Mouse (Mus musculus): ENCODE data around the gene Lce1l. TPM values are rescaled to one million over a fixed set of nuclear protein-coding genes. Genes with fewer than 3 reads are reported as not detected.
"Not testable (repeated sequence)": the region's sequence is repeated elsewhere in the genome, so short reads cannot be mapped to it uniquely, and the experiment has no call there.

Gene Lce1l
- polyA plus RNA-seq (2016; fragmentation: Nextera tagmentation; extraction: Ambion mirVana) = not detected in 2 replicates

GRCm38 (mm10) chr3:92851186-92851585, at the start of gene Lce1l:
Gene Lce1l, minus strand, starts transcription at chr3:92851286.
- no peaks in the 10 kb centered on the region for H3K36me3 ChIP-seq
- H3K9me3 ChIP-seq = no peaks in the 10 kb centered on the region
- H3K4me3 ChIP-seq = no peak within 1 kb of the TSS
- no peaks in the 10 kb centered on the region for H3K4me1 ChIP-seq (replicated peaks)
- no peak within 1 kb of the TSS for H3K27ac ChIP-seq
- no peak for DNase-seq (ENCODE audit: low spot score)
- no peaks in the 10 kb centered on the region for H3K27me3 ChIP-seq (ENCODE audit: insufficient read depth, poor library complexity, severe bottlenecking)
- 89% methylated on average over 3 of the region's 3 CpGs for WGBS

GRCm38 (mm10) chr3:92894489-92894888, 43.4 kb upstream of the Lce1l start:
- H3K9me3 ChIP-seq = no peaks in the 10 kb centered on the region
- 57% methylated on average over 1 of the region's 1 CpGs for WGBS
- no peak overlapping the region for H3K4me3 ChIP-seq
- H3K36me3 ChIP-seq = no peaks in the 10 kb centered on the region
- no peak for DNase-seq (ENCODE audit: low spot score)
- no peaks in the 10 kb centered on the region for H3K4me1 ChIP-seq (replicated peaks)
- no peaks in the 10 kb centered on the region for H3K27me3 ChIP-seq (ENCODE audit: insufficient read depth, poor library complexity, severe bottlenecking)
- no peak overlapping the region for H3K27ac ChIP-seq

GRCm38 (mm10) chr3:92894063-92894462, 43.0 kb upstream of the Lce1l start:
- Histone ChIP-seq H3K4me1 (replicated peaks) (no peaks in the 10 kb centered on the region), H3K9me3 (no peaks in the 10 kb centered on the region), H3K36me3 (no peaks in the 10 kb centered on the region), H3K27ac (no peak overlapping the region), H3K27me3 (ENCODE audit: insufficient read depth, poor library complexity, severe bottlenecking) (no peaks in the 10 kb centered on the region), H3K4me3 (no peak overlapping the region)
- WGBS = 74% methylated on average over 3 of the region's 3 CpGs
- DNase-seq (ENCODE audit: low spot score) = no peak

- 84% methylated on average over 3 of the region's 3 CpGs for WGBS
- no peak overlapping the region for H3K27ac ChIP-seq
- no peaks in the 10 kb centered on the region for H3K36me3 ChIP-seq
- no peak for DNase-seq (ENCODE audit: low spot score)
- H3K4me3 ChIP-seq = no peak overlapping the region
- no peaks in the 10 kb centered on the region for H3K27me3 ChIP-seq (ENCODE audit: insufficient read depth, poor library complexity, severe bottlenecking)
- H3K4me1 ChIP-seq (replicated peaks) = no peaks in the 10 kb centered on the region
- H3K9me3 ChIP-seq = no peaks in the 10 kb centered on the region
Observed at GRCm38 (mm10) chr3:92874180-92874579, 23.1 kb upstream of the Lce1l start.

GRCm38 (mm10) chr3:92870116-92870515, 19.0 kb upstream of the Lce1l start, which contains the start of gene 2310050C09Rik:
Gene 2310050C09Rik, minus strand, starts transcription at chr3:92870216.
- no peak within 1 kb of the TSS for H3K27ac ChIP-seq
- no peak within 1 kb of the TSS for H3K4me3 ChIP-seq
- no peaks in the 10 kb centered on the region for H3K9me3 ChIP-seq
- no peaks in the 10 kb centered on the region for H3K36me3 ChIP-seq
- H3K27me3 ChIP-seq (ENCODE audit: insufficient read depth, poor library complexity, severe bottlenecking) = no peaks in the 10 kb centered on the region
- no peak for DNase-seq (ENCODE audit: low spot score)
- no peaks in the 10 kb centered on the region for H3K4me1 ChIP-seq (replicated peaks)
- 87% methylated on average over 4 of the region's 4 CpGs for WGBS

- H3K4me1 ChIP-seq (replicated peaks) = no peaks in the 10 kb centered on the region
- H3K4me3 ChIP-seq = no peak within 1 kb of the TSS
- WGBS = 61% methylated on average over 1 of the region's 1 CpGs
- H3K27me3 ChIP-seq (ENCODE audit: insufficient read depth, poor library complexity, severe bottlenecking) = no peaks in the 10 kb centered on the region
- no peak within 1 kb of the TSS for H3K27ac ChIP-seq
- no peaks in the 10 kb centered on the region for H3K9me3 ChIP-seq
- no peak for DNase-seq (ENCODE audit: low spot score)
- H3K36me3 ChIP-seq = no peaks in the 10 kb centered on the region
Observed at GRCm38 (mm10) chr3:92827108-92827507, 24.0 kb downstream of the Lce1l start, which contains the start of gene Kprp. Gene Kprp, minus strand, starts transcription at chr3:92827247.

- no peaks in the 10 kb centered on the region for H3K9me3 ChIP-seq
- H3K4me1 ChIP-seq (replicated peaks) = no peaks in the 10 kb centered on the region
- DNase-seq (ENCODE audit: low spot score) = no peak
- H3K36me3 ChIP-seq = no peaks in the 10 kb centered on the region
- no peak overlapping the region for H3K4me3 ChIP-seq
- WGBS = 29% methylated on average over 1 of the region's 1 CpGs
- H3K27me3 ChIP-seq (ENCODE audit: insufficient read depth, poor library complexity, severe bottlenecking) = no peaks in the 10 kb centered on the region
- H3K27ac ChIP-seq = no peak overlapping the region
Observed at GRCm38 (mm10) chr3:92825808-92826207, 25.3 kb downstream of the Lce1l start.

GRCm38 (mm10) chr3:92816036-92816435, 35.0 kb downstream of the Lce1l start:
- not testable (repeated sequence) for H3K36me3 ChIP-seq; H3K4me1 ChIP-seq (replicated peaks); H3K9me3 ChIP-seq; H3K4me3 ChIP-seq; DNase-seq (ENCODE audit: low spot score); H3K27ac ChIP-seq; H3K27me3 ChIP-seq (ENCODE audit: insufficient read depth, poor library complexity, severe bottlenecking)
- WGBS = 91% methylated on average over 2 of the region's 2 CpGs

- no peaks in the 10 kb centered on the region for H3K4me1 ChIP-seq (replicated peaks)
- no peak overlapping the region for H3K4me3 ChIP-seq
- no peak for DNase-seq (ENCODE audit: low spot score)
- no peaks in the 10 kb centered on the region for H3K9me3 ChIP-seq
- no peaks in the 10 kb centered on the region for H3K36me3 ChIP-seq
- H3K27ac ChIP-seq = no peak overlapping the region
- no peaks in the 10 kb centered on the region for H3K27me3 ChIP-seq (ENCODE audit: insufficient read depth, poor library complexity, severe bottlenecking)
- 88% methylated on average over 3 of the region's 3 CpGs for WGBS
Observed at GRCm38 (mm10) chr3:92815581-92815980, 35.5 kb downstream of the Lce1l start.

GRCm38 (mm10) chr3:92807791-92808190, 43.3 kb downstream of the Lce1l start, which contains the start of gene Lce1k:
Gene Lce1k, minus strand, starts transcription at chr3:92807891.
- H3K36me3 ChIP-seq = no peaks in the 10 kb centered on the region
- no peaks in the 10 kb centered on the region for H3K4me1 ChIP-seq (replicated peaks)
- H3K27ac ChIP-seq = no peak within 1 kb of the TSS
- no peaks in the 10 kb centered on the region for H3K9me3 ChIP-seq
- DNase-seq (ENCODE audit: low spot score) = no peak
- H3K27me3 ChIP-seq (ENCODE audit: insufficient read depth, poor library complexity, severe bottlenecking) = no peaks in the 10 kb centered on the region
- H3K4me3 ChIP-seq = no peak within 1 kb of the TSS

Other genes with a start within 250 kb of the Lce1l start
- not detected in 2 replicates for gene 2210017I01Rik, start 243.8 kb downstream of the Lce1l start, polyA plus RNA-seq (2016; fragmentation: Nextera tagmentation; extraction: Ambion mirVana)
- not detected in 2 replicates for gene Lce6a, start 229.6 kb downstream of the Lce1l start, polyA plus RNA-seq (2016; fragmentation: Nextera tagmentation; extraction: Ambion mirVana)
- not detected in 2 replicates for gene Lce1a1, start 203.0 kb downstream of the Lce1l start, polyA plus RNA-seq (2016; fragmentation: Nextera tagmentation; extraction: Ambion mirVana)
- gene Lce1b, start 194.4 kb downstream of the Lce1l start, polyA plus RNA-seq (2016; fragmentation: Nextera tagmentation; extraction: Ambion mirVana) = not detected in 2 replicates
- not detected in 2 replicates for gene Lce1a2, start 181.0 kb downstream of the Lce1l start, polyA plus RNA-seq (2016; fragmentation: Nextera tagmentation; extraction: Ambion mirVana)
- gene Lce1c, start 172.0 kb downstream of the Lce1l start, polyA plus RNA-seq (2016; fragmentation: Nextera tagmentation; extraction: Ambion mirVana) = not detected in 2 replicates
- gene Lce1d, start 164.1 kb downstream of the Lce1l start, polyA plus RNA-seq (2016; fragmentation: Nextera tagmentation; extraction: Ambion mirVana) = not detected in 2 replicates
- gene Lce1e, start 142.2 kb downstream of the Lce1l start, polyA plus RNA-seq (2016; fragmentation: Nextera tagmentation; extraction: Ambion mirVana) = not detected in 2 replicates
- gene Lce1f, start 130.9 kb downstream of the Lce1l start, polyA plus RNA-seq (2016; fragmentation: Nextera tagmentation; extraction: Ambion mirVana) = not detected in 2 replicates
- gene Gm38119, start 112.2 kb downstream of the Lce1l start, polyA plus RNA-seq (2016; fragmentation: Nextera tagmentation; extraction: Ambion mirVana) = not detected in 2 replicates
- not detected in 2 replicates for gene Lce1g, start 98.9 kb downstream of the Lce1l start, polyA plus RNA-seq (2016; fragmentation: Nextera tagmentation; extraction: Ambion mirVana)
- gene Lce1h, start 86.2 kb downstream of the Lce1l start, polyA plus RNA-seq (2016; fragmentation: Nextera tagmentation; extraction: Ambion mirVana) = not detected in 2 replicates
- not detected in 2 replicates for gene Lce1i, start 72.4 kb downstream of the Lce1l start, polyA plus RNA-seq (2016; fragmentation: Nextera tagmentation; extraction: Ambion mirVana)
- not detected in 2 replicates for gene Lce1j, start 60.8 kb downstream of the Lce1l start, polyA plus RNA-seq (2016; fragmentation: Nextera tagmentation; extraction: Ambion mirVana)
- gene Lce1k, start 43.4 kb downstream of the Lce1l start, polyA plus RNA-seq (2016; fragmentation: Nextera tagmentation; extraction: Ambion mirVana) = not detected in 2 replicates
- gene Kprp, start 24.0 kb downstream of the Lce1l start, polyA plus RNA-seq (2016; fragmentation: Nextera tagmentation; extraction: Ambion mirVana) = not detected in 2 replicates
- gene 2310050C09Rik, start 18.9 kb upstream of the Lce1l start, polyA plus RNA-seq (2016; fragmentation: Nextera tagmentation; extraction: Ambion mirVana) = not detected in 2 replicates
- not detected in 2 replicates for gene Lce3a, start 74.9 kb upstream of the Lce1l start, polyA plus RNA-seq (2016; fragmentation: Nextera tagmentation; extraction: Ambion mirVana)
- not detected in 2 replicates for gene Lce3b, start 81.7 kb upstream of the Lce1l start, polyA plus RNA-seq (2016; fragmentation: Nextera tagmentation; extraction: Ambion mirVana)
- gene Lce3c, start 93.2 kb upstream of the Lce1l start, polyA plus RNA-seq (2016; fragmentation: Nextera tagmentation; extraction: Ambion mirVana) = not detected in 2 replicates
- gene Lce3d, start 106.1 kb upstream of the Lce1l start, polyA plus RNA-seq (2016; fragmentation: Nextera tagmentation; extraction: Ambion mirVana) = not detected in 2 replicates
- not detected in 2 replicates for gene Lce3e, start 115.8 kb upstream of the Lce1l start, polyA plus RNA-seq (2016; fragmentation: Nextera tagmentation; extraction: Ambion mirVana)
- not detected in 2 replicates for gene Lce3f, start 140.9 kb upstream of the Lce1l start, polyA plus RNA-seq (2016; fragmentation: Nextera tagmentation; extraction: Ambion mirVana)
- gene Crct1, start 164.4 kb upstream of the Lce1l start, polyA plus RNA-seq (2016; fragmentation: Nextera tagmentation; extraction: Ambion mirVana) = 0.24 and 0.60 TPM in 2 replicates
- not detected in 2 replicates for gene Lce1m, start 167.8 kb upstream of the Lce1l start, polyA plus RNA-seq (2016; fragmentation: Nextera tagmentation; extraction: Ambion mirVana)
- gene Gm4858, start 217.5 kb upstream of the Lce1l start, polyA plus RNA-seq (2016; fragmentation: Nextera tagmentation; extraction: Ambion mirVana) = not detected in 2 replicates